Mouse (Mus musculus) embryo, embryonic 10.5 days (tissue): ENCODE data around the gene Coq8a.

Source experiments
- DNase-seq: peaks from one replicate; pipeline ENCODE4 v3.0.0-alpha.2; 2015; ENCODE audit warnings: low spot score

Gene Coq8a

GRCm38 (mm10) chr1:180197956-180198355, 1.4 kb downstream of the Coq8a start:
- DNase-seq = no peak

GRCm38 (mm10) chr1:180196508-180196907, 2.9 kb downstream of the Coq8a start:
- no peak for DNase-seq

GRCm38 (mm10) chr1:180195703-180196381, 3.6 kb downstream of the Coq8a start:
- DNase-seq = peak; percentile 98

- DNase-seq = peak; percentile 61
These were observed 4.5 kb downstream of the Coq8a start for GRCm38 (mm10) chr1:180194781-180195471.

- DNase-seq = no peak
These were observed 5.4 kb downstream of the Coq8a start for GRCm38 (mm10) chr1:180194048-180194447.

GRCm38 (mm10) chr1:180193391-180193935, 5.9 kb downstream of the Coq8a start:
- DNase-seq = no peak

- DNase-seq = no peak
These were observed 6.5 kb downstream of the Coq8a start for GRCm38 (mm10) chr1:180192866-180193265.

GRCm38 (mm10) chr1:180191651-180192220, 7.7 kb downstream of the Coq8a start:
- no peak for DNase-seq

GRCm38 (mm10) chr1:180191112-180191511, 8.3 kb downstream of the Coq8a start:
- DNase-seq = no peak

- DNase-seq = no peak
These were observed 10.5 kb downstream of the Coq8a start for GRCm38 (mm10) chr1:180188951-180189350.

GRCm38 (mm10) chr1:180186371-180186770, 13.0 kb downstream of the Coq8a start:
- no peak for DNase-seq

- DNase-seq = no peak
These were observed 13.5 kb downstream of the Coq8a start for GRCm38 (mm10) chr1:180185877-180186276.

- no peak for DNase-seq
These were observed 14.6 kb downstream of the Coq8a start for GRCm38 (mm10) chr1:180184768-180185167.

- no peak for DNase-seq
These were observed 15.8 kb downstream of the Coq8a start for GRCm38 (mm10) chr1:180183525-180184159.

- no peak for DNase-seq
These were observed 16.7 kb downstream of the Coq8a start for GRCm38 (mm10) chr1:180182731-180183130.

GRCm38 (mm10) chr1:180181966-180182319, 17.5 kb downstream of the Coq8a start:
- DNase-seq = no peak

GRCm38 (mm10) chr1:180181304-180181965, 18.0 kb downstream of the Coq8a start:
- DNase-seq = no peak

- DNase-seq = no peak
These were observed 19.6 kb downstream of the Coq8a start for GRCm38 (mm10) chr1:180179840-180180239.

GRCm38 (mm10) chr1:180179100-180179499, 20.3 kb downstream of the Coq8a start:
- no peak for DNase-seq

- DNase-seq = no peak
These were observed 21.1 kb downstream of the Coq8a start for GRCm38 (mm10) chr1:180178340-180178739.

- no peak for DNase-seq
These were observed 22.6 kb downstream of the Coq8a start for GRCm38 (mm10) chr1:180176784-180177183.

- DNase-seq = no peak
These were observed 23.8 kb downstream of the Coq8a start for GRCm38 (mm10) chr1:180175635-180176034.
